8 mouse cellular contexts compared by ENCODE assay signal in the genomic region with DNA sequence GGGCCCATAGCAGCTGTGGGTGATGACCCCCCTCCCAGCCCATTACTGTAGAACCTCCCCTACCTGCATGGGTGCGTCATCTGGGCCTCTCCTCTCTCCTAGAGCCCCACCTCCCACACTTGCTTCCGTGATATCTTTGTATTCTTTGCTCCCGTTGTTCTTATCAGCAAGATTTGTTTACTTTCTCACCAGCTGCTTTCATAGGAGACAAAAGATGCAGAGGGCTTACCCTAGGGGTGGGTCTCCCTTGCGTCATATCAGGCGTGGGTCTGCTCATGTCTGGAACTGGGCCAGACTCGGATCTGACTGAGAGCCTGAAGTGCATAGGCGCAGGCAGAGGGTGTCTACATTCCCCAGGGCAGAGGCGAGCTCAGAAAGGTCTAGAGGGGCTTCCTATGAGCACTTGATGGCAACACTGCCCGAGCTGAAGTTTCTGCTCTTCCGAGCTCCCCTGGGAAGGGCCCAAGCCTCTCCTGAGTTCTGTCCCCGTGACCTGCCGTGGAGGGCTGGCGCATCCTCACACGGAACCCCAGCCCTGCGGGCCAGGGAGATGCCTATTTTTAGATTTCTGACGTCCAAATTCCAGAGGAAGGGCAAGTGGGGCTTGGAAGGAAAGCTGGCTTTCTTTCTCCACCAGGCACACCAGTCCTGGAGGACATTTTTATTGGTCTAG. TPM values are rescaled to one million over a fixed set of nuclear protein-coding genes. Genes with fewer than 3 reads are reported as not detected.
DNase-seq lines count a peak whose midpoint lies in the region; ATAC-seq and TF ChIP-seq lines count a peak whose summit lies in the region.
"Had no signal": no experiment of that assay in that cellular context is flagged by ENCODE, and none has a peak within 500 bp of the region (broad histone marks: within the 10 kb centered on the region; RNA-seq: fewer than 3 reads in every experiment).

No protein-coding gene starts in this region.

- TF ChIP-seq CTCF in lung, embryonic 14.5 days (IDR thresholded peaks at IDR 0.05; ENCODE audit: low read depth): no peak

- H3K4me1 ChIP-seq in lung, embryonic 14.5 days (ENCODE audit: insufficient read depth): peaks cover 14% of the 10 kb centered on the region; the same call in 1 of the 2 replicates
- H3K4me1 ChIP-seq in neural tube, embryonic 15.5 days: 0 out of 2 replicates have a peak, but pooled peaks cover 3% of the 10 kb centered on the region

- no peaks in the 10 kb centered on the region for H3K36me3 ChIP-seq in lung, embryonic 14.5 days (ENCODE audit: insufficient read depth)
- H3K36me3 ChIP-seq in neural tube, embryonic 15.5 days: no peaks in the 10 kb centered on the region

- ATAC-seq in lung, embryonic 14.5 days (ENCODE audit: insufficient read depth): peak; percentile 65
- ATAC-seq in neural tube, embryonic 15.5 days (ENCODE audit: low FRiP score): no peak

- DNase-seq in MN1 (ENCODE audit: low spot score): peak; percentile 55
- DNase-seq in adrenal gland, postnatal 25 days: peak; percentile 41
- DNase-seq in heart, postnatal 25 days (ENCODE audit: low spot score): peak; percentile 61
- peak; percentile 79 for DNase-seq in lung, embryonic 14.5 days
- DNase-seq in thymus, adult 18-20 months: no peak
- no peak for DNase-seq in ovary, postnatal 10 days (ENCODE audit: low spot score)

- H3K4me2 ChIP-seq in lung, embryonic 14.5 days: peak overlapping the region; percentile 41
- H3K4me2 ChIP-seq in neural tube, embryonic 15.5 days: no peak overlapping the region

- H3K27ac ChIP-seq in lung, embryonic 14.5 days (ENCODE audit: low read depth): peak overlapping the region; percentile 82
- H3K27ac ChIP-seq in neural tube, embryonic 15.5 days (replicated peaks): no peak overlapping the region

- intact Hi-C loops in heart, postnatal 25 days (cut with DNase I): no loop called here

- no peak overlapping the region for H3K4me3 ChIP-seq in lung, embryonic 14.5 days (ENCODE audit: low read depth, low read length)
- H3K4me3 ChIP-seq in neural tube, embryonic 15.5 days (replicated peaks): no peak overlapping the region

- H3K27me3 ChIP-seq in lung, embryonic 14.5 days (ENCODE audit: insufficient read depth, low read length): no peaks in the 10 kb centered on the region
- H3K27me3 ChIP-seq in neural tube, embryonic 15.5 days (replicated peaks): peaks cover 15% of the 10 kb centered on the region; the same call in 1 of the 2 replicates

- no peak overlapping the region for H3K9ac ChIP-seq in lung, embryonic 14.5 days
- no peak overlapping the region for H3K9ac ChIP-seq in neural tube, embryonic 15.5 days (replicated peaks)

- no peaks in the 10 kb centered on the region for H3K9me3 ChIP-seq in lung, embryonic 14.5 days (ENCODE audit: low read depth, low read length)
- no peaks in the 10 kb centered on the region for H3K9me3 ChIP-seq in neural tube, embryonic 15.5 days (replicated peaks)

- WGBS in lung, embryonic 14.5 days: 7% methylated on average over 16 of the region's 16 CpGs
- 68% methylated on average over 16 of the region's 16 CpGs for WGBS in neural tube, embryonic 15.5 days

RNA-seq across cellular contexts. Expression of a gene that starts 4.4 kb away (rescaled TPM):
- total RNA-seq in adrenal gland, postnatal 25 days (2021): 4.6 and 6.1 TPM in 2 replicates
- 10 to 100 TPM; 45.5 to 49.2 TPM for total RNA-seq in heart, postnatal 25 days (2021)
- polyA plus RNA-seq in lung, embryonic 14.5 days (2014; fragmentation: Nextera tagmentation; extraction: Ambion mirVana): 3.0 and 3.4 TPM in 2 replicates
- 5.9 and 6.2 TPM in 2 replicates for polyA plus RNA-seq in neural tube, embryonic 15.5 days (2015; fragmentation: Nextera tagmentation; extraction: Ambion mirVana)
- total RNA-seq: hematopoietic stem cell, adult 5-6 weeks had no signal

RNA-seq across cellular contexts. Expression of a gene that starts 29.3 kb away (rescaled TPM):
- 0.67 and 0.95 TPM in 2 replicates for total RNA-seq in adrenal gland, postnatal 25 days (2021)
- not detected for total RNA-seq in heart, postnatal 25 days (2021)
- 1.8 and 1.9 TPM in 2 replicates for polyA plus RNA-seq in lung, embryonic 14.5 days (2014; fragmentation: Nextera tagmentation; extraction: Ambion mirVana)
- polyA plus RNA-seq in neural tube, embryonic 15.5 days (2015; fragmentation: Nextera tagmentation; extraction: Ambion mirVana): 0.36 and 0.41 TPM in 2 replicates
- total RNA-seq: hematopoietic stem cell, adult 5-6 weeks had no signal

RNA-seq across cellular contexts. Expression of a gene that starts 35.1 kb away (rescaled TPM):
- total RNA-seq in adrenal gland, postnatal 25 days (2021): 0.30 and 0.52 TPM in 2 replicates
- total RNA-seq in heart, postnatal 25 days (2021): under 1 TPM; 0.06 to 0.16 TPM
- polyA plus RNA-seq in lung, embryonic 14.5 days (2014; fragmentation: Nextera tagmentation; extraction: Ambion mirVana): not detected in 2 replicates
- polyA plus RNA-seq in neural tube, embryonic 15.5 days (2015; fragmentation: Nextera tagmentation; extraction: Ambion mirVana): 0.09 and 0.14 TPM in 2 replicates
- total RNA-seq: hematopoietic stem cell, adult 5-6 weeks had no signal

RNA-seq across cellular contexts. Expression of a gene that starts 58.0 kb away (rescaled TPM):
- total RNA-seq in adrenal gland, postnatal 25 days (2021): not detected in 2 replicates
- not detected for total RNA-seq in heart, postnatal 25 days (2021)
- polyA plus RNA-seq in lung, embryonic 14.5 days (2014; fragmentation: Nextera tagmentation; extraction: Ambion mirVana): 0.09 TPM in 1 of 2 replicates, not detected in the other
- polyA plus RNA-seq in neural tube, embryonic 15.5 days (2015; fragmentation: Nextera tagmentation; extraction: Ambion mirVana): 0.10 and 0.11 TPM in 2 replicates
- total RNA-seq: hematopoietic stem cell, adult 5-6 weeks had no signal

Comparison
In these comparisons a context has a peak if more than half of its experiments do, and no peak if none do; other contexts are left out.
1. DNase-seq: peak in MN1 (single experiment), adrenal gland, postnatal 25 days (single experiment), heart, postnatal 25 days (single experiment) and lung, embryonic 14.5 days (single experiment); none in thymus, adult 18-20 months (0 of 2) and ovary, postnatal 10 days (single experiment).